Mouse (Mus musculus) B cell, adult 2 months (primary cell): ENCODE results near the gene Ddr2.
"Not testable (repeated sequence)": the region's sequence is repeated elsewhere in the genome, so short reads cannot be mapped to it uniquely, and the experiment has no call there.

ENCODE experiments used
- DNase-seq, 2 experiments: peaks; one replicate each; pipeline ENCODE4 v3.0.0; 2022

Gene Ddr2

DNA sequence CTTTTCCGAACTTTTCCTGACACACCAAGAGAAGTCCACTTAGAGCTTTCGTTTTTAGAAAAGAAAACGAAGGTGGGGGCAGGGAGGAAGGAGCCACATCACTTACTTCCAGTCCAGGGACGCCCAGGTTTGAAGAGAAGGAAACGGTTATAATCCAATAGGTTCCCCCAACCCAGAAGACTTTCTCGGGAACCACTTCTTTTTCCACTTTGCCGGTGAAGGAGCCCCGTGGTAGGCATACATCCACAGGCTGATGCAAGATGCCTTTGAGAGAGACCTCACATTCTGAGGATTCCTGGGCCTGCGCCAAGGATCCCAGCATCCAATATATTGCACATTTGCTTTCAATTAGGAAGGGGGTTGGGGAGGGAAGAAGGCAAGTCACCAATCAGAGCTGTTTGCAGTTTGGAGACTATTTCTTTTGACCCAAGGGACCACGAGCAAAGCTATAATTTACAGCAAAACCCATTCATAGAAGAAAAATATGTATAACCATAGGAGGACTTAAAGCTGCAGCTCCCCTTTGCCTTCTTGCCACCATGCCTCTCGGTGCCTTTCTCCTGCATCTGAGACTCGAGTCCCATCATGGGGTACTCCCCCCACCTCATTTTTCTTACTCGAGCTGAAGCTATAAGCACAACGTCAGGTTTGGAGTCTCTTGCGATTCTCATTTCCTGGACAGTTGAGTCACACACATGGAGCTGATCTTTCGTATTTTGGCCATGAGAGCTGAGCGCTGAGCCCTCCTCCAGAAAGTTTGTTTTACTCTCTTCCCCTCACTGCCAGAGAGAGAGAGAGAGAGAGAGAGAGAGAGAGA lies at the start of gene Ddr2:
Gene Ddr2, minus strand, starts transcription at position 247 of the 817 bp plus-strand sequence.
- no peak for DNase-seq

DNA sequence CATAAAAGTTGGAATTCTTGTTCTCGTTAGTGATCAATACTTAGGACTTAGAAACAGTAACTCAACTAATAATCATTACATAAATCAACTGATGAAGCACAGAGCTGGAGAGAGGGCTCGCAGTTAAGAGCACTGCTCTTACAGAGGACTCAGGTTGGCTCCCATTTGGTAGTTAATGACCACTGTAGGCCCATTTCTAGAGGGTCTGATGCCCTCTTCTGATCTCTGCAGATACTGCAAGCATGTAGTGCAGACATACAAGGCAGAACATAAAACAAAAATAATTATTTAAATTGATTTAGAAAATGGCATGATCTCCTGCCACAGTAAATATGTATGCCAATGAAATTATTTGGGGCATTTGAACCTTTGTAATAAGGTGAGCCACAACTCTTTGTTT lies 49.1 kb upstream of the Ddr2 start:
- no peak for DNase-seq

DNA sequence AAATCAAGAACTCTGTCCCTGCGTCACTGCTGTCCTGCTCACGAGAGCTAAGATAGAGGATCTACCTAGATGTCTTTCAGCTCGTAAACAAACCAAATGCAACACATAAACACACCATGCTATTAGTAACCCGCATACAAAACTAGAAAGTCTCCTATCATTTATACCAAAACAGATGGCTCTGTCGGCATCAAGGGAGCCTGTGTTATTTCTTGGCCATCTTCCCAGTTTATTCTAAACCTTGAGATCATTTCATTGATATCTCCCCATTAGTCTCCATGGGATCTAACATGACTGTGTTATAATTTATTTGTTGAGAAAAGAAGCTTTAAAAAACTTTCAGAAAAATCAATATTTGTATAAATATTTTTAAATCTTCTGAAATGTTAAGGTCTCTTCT lies 45.2 kb upstream of the Ddr2 start:
- DNase-seq: no peak

DNA sequence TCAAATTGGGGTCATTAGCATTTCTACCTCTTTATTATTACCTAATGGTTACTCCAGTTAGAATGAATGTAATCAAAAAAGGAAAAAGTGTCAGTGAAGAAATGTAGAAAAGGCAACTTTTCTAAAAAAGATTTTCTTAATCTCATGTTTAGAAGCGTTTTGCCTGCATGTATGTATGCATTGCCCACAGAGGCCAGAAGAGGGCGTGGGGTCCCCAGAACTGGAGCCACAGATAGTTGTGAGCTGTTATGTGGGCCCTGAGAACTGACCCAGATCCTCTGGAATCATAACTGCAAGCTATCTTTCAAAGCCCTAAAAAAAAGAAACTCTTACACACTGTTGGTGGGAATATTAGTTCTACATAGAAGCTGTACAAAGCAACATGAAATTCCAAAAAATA lies 44.7 kb upstream of the Ddr2 start:
- DNase-seq: no peak

DNA sequence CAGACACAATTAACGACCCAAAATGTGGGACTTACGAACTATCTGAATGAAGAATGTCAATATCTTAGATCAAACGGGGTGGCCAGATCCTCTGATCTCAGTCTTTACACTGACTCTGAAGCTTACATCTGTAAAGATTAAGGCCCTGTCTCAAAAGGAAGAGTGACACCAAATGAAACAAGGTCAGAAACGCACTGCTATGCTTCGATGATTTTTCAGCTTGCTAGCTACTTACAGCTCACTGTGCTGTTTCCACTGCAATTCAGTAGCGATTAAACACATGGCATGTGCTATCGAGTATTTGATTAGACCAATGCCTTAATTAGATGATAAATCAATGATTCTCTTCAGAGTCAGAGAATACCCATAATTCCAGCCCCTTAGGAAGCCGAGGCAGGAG lies 43.4 kb upstream of the Ddr2 start:
- no peak for DNase-seq

DNA sequence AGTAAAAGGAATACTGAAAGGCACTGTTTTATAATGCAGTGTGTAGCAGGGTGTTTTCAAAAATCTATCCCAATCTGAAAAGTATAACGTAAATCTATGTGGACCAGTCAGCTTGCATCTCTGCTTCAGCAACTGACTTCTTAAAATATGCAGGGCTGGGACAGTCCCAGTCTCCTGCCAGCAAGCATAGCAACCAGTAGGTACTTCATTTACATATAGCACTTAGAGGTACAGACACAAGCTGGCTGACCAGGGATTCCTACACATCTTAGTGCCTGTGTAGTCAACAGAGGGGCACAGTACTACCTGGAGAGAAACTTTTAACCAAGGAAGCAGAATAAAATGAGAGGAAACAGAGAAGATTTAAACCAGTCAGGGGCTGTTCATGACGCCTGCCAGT lies 42.0 kb upstream of the Ddr2 start:
- DNase-seq: peak; percentile 38 to 43

DNA sequence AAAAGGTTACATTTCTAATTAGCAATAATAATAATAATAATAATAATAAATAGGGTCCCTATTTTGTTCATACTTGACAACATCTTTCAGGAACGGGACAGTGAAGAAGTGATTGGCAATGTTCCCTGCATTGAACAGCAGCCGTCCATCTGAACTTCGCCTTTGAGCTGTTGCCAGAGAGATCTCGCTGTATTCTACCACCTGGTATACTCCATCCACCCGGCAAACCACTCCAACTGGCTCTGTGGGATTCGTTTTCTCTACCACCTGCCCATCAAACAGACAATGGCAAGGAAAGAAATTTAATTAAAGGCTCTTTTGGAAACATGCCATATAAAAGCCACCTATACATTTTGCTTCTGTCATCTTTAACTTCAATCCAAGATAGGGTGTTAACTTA lies 40.3 kb upstream of the Ddr2 start:
- no peak for DNase-seq

DNA sequence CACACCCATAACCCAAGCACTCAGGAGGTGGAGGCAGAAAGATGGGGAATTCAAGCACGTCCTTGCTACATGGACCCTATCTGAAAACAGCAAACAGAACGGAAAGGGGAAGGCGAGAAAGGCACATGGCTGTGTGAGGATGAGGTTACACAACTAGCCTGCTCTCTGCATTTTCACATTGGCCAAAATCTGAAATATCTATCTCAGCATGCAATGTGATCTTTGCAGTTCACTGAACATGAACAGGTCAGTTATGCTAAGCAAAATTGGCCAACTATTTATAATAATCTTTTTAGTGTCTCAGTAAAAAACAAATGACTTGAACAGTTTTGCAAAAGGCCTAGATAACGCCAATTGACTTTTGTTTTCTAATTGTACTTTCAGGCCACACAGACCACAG lies 39.2 kb upstream of the Ddr2 start:
- no peak for DNase-seq

DNA sequence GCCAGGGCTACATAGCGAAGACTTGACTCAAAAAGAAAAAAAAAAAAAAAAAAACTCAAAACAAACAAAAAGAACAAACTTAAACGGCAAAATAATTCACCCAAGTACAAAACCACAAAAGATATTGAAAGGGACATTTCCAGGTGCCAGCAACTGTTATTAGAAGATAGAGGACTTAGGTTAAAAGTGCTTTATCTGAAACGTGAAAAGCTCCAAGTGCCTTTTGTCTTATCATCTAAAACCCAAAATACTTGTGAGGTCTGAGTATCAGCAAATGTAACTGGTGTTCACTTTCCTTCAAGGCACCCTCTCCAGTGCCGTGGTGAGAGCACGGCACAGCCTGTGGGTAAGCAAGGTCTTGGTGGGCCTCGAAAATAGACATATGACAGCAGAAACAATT lies 38.0 kb upstream of the Ddr2 start:
- DNase-seq: no peak

DNA sequence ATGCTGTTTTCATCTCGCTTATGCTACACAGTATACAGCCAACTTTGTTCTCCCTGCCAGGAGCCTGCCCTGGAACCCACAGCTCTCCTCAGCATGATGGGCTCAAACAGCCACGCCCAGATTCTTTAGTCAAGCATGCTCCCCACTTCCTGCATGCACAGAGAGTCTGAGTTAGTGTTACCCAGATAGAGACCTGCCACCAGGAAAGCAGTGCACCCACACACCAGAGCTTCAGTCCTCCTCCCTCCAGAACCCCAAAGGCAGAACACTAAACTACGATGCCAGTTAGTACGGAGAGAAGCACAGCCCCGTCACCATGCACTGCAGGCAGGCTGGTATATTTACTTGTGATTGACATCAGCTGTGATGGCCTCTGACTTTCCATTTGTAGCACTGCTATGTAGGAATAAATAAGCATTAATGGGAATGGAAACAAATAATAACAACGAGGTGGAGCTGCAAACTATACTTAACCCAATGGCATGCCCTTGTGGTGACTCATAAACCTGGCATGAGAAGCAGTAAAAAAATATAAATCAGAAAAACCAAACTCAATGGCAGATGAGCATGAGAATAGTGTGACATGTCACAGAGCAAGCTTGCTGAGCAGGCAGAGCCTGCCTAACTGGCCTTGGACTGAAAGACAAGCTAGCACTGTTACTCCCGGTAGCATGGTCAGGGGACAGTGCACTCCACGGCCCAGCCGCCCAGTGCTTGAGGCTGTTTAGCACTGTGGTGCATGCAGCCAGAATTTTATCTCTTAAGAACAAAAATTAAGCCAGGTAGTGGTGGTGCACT lies 37.3 kb upstream of the Ddr2 start:
- DNase-seq: peak; percentile 62

DNA sequence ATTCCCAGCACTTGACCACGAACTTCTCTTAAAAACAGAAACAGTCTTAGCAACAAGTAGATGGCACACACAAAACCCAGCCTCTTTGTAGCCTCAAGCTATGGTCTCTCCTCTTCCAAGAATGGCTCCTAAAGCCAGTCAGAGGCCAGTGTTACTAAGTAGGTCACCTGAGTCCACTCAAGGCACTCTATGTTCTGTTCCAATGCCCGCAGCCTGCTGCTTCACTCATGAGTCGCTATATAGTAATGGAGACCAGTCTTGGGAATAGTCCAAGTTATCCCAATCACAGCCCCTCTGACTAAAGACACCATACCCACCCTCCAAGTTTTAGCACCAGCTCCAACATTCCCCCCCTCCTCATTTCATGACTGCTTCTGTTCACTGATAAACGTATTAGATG lies 35.0 kb upstream of the Ddr2 start:
- DNase-seq: no peak

DNA sequence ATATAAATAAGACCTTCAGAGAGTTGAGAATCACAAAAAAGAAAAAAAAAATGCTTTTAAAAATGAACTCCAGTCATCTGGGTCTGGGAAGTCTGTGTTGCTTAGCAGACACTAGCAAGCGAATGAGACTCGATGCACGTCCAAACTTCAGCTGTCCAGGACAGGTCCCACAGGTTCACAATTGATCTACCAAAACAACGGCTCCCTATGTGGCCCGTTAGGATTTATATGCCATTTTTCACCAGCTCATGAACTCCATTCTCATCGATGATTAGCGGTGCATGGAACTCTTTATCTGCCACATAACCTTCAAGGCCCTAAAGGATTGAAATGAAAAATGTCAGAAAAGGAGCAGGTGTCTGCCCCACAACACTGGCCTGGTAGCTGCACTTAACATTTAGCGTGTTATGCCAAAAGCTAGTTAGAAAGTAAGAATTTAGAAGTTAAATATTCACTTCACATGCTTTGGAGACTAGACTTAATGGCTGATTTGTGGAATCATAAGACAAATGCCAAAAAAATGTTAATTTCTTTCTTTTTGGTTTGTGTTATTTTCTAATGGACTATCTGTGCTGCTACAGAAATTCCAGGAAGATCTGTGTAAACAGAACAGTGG lies 31.8 kb upstream of the Ddr2 start:
- DNase-seq: no peak

DNA sequence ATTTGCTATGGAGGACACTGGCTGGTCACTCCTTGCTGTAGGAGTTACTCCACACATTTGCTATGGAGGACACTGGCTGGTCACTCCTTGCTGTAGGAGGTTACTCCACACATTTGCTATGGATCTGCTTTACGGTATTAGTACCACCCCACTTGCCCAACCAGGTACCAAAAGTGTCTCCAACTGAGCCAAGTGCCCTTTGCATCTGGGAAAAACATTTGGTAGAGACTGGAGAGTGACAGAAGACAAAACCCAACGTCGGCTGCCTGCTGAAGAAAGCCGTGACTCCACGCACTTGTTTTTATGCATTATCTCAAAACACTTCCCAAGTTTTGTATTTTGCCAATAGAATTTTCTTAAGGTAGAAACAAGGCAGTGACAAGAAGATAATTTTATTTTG lies 31.1 kb upstream of the Ddr2 start:
- no peak for DNase-seq

DNA sequence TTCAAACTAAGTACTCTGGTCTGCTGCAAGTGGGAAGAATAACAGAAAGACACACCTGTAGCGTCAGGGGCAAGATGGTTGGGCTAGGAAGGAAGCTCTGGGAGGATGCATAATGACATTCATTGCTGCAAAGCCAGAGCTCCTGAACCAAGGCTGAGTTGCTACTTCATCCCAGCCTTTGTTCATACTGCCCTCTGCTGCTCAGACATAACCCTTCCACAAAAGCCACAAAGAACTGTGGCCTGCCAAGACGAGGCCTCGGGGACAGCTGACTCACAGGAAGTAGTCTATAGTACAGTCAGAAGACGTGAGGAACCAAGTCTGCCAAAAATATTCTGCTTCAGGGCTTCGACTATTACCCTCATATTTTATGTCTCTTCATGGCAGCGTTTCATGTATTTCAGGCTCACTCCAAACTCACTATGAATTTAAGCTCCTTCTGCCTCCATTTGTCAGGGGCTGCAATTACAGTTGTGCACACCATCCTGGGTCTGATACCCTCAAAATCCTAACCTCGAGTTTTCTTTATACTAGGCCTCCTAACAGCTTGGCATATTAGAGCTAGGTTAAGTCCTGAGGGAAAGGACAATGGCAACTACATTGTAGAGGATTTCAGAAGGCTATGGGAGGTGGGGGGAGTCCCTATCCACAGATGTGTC lies 25.9 kb upstream of the Ddr2 start:
- peak; percentile 61 to 64 for DNase-seq

DNA sequence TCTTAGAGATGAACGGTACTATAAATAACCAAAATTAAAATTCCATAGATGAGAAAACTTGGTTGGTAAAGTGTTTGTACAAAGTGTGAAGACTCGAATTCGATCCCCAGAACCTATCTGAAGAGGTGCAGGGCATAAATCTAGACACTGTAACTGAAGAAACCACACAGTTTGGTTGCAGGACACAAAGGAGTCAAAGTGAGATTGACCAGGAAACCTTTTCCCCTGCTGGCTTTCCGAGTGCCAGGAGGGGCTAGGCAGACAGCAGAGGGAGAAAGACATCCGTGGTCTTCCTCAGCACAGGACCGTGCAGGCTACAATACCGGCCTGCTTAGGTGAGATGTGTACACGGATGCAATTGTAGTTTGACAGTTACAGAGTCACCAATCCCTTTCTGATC lies 23.7 kb upstream of the Ddr2 start:
- DNase-seq: no peak

DNA sequence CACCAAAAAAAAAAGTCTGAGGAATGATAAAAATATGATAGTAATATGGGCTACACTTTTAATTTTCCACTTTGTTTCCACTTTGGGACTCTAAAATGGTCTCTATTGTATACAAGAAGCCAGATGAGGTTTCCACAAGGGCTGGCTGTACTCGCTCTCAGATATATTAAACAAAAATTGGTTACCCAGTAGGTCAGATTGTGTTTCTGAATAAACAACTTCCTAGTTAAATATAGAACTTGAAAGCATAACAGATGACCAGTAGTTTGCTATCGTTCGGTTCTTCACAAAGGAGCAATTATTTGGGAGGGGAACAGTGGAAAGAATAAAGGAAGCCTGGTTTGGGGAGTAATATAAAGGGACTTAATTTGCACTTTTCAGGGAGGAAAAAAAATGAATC lies 20.4 kb upstream of the Ddr2 start:
- DNase-seq: no peak

DNA sequence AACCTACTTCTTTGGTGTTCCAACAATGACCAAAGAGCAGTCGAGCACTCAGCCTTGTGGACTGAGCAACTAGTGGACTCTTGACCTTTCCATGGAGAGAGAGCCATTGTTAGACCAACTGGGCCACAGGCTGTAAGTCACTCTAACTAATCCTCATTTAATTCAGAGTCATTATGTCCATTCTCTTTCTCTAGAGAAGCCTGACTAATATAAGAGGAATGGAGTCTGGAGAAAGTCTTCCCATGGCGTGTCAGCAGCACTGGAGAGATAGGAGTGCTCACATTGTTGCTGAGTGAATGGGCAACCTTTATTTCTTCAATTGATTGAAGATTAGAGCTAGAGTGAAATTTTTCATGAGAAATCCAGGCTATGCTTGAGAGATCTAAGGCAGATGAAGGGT lies 14.1 kb upstream of the Ddr2 start:
- DNase-seq: no peak

DNA sequence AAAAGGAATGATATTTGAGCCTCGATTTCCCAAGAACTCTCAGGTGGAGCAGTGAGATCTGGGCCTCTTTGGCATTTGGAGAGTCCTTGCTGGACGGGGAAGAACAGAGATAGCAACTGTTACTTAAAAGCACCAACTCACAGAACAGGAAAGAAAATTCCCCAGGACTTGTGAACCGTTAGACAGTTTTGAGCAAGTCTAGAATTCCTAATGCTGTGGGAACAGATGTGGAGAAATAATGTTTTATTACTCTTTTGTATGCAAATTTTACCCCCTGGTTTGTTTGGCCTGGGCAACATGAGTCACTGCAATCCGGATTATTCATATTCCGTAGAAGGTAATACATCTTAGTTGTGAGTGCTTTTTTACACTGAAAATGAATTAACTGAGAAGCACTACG lies 3.1 kb upstream of the Ddr2 start:
- DNase-seq: no peak

DNA sequence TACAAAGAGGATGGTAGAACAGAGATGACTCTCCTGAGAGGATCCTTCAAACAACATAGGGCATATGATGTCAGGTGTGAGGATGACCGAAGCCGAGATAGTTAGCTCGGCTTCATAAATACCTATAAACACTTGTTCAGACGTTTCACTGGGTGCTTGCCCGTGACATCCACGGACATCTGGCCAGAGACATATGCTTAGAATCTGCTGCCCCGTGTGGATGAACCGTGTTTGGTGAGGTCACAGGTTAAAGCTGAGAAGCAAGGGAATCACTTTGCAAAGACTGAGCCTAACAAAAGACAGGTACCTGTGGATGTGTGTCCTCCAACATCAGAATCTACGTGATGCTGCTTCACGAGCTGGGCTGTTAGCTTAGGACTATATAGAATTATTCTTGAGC lies 1.7 kb upstream of the Ddr2 start:
- DNase-seq: no peak

DNA sequence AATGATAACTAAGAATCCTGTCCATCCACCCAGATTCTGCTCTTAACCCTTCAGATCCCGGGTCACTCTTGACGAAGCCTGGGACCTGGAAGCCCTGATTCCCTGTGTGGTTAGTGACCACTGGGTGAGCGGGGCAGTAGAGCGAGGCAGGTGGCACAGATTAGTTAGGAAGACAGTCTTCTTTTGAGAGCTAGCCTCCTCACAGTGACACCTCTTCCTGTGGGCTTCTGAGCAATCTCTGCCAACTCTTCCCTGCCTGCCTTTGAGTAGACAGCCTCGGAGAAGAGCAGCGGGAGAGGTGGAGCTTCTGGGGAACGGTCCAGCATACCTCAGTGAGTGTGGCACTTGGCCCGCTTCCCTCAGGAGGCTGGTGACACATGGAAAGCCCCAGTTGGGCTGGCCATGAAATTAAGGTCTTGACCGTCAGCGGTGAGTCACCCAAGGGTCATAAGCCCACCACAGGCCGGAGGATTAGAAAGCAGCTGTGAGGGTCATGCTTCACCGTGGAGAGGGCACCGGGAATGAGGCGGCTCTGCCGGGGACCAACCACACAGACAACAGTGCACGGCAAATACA lies 1.2 kb upstream of the Ddr2 start:
- DNase-seq: no peak

DNA sequence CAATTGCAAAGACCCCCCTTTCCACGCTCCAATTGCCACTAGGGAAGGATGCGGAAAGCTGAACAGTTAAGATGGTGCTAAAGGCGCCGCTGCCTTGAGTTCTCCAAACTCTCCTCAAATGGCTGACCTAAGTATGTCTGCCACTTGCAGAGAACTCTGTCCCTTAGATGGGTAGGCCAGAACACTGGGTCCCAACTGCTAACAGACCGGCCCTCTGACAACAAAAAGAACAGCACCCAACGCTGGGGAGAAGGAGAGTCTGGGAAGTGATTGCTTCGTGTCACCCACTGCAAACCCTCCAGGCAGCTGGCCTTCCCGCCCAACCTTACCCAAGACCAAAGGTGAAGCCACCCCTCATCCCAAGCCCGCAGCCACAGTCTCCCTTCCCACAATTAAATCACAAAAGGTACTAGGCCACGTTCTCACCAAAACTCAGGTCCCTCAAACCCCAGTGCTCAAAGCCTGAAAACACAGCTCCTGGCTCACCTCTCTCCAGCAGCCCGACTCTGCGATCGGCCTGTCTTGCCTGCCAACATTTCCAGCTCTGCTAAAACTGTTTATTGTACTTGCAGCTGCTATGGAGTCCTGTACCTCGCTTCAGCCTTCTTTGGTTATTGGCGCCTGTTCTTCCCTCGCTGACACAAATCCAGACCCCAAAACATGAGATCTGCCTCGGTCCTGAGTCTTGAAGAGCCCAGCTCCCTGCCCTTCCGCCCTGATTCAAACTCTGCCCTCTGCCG lies 616 bp downstream of the Ddr2 start:
- no peak for DNase-seq

DNA sequence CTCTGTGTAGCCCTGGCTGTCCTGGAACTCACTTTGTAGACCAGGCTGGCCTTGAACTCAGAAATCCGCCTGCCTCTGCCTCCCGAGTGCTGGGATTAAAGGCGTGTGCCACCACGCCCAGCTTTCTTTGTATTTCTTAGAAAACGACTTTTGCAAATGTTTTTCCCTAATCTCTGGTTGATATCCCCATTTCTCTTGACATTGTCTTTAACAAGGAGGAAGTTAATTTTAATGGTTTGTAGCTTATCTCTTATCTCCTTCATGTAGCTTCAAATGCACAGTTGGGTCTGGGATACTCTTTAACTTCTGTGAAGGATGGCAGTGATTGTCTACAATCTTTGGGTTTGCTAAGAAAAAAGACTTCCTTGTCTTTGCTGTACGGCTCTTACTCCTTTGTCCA lies 7.7 kb downstream of the Ddr2 start:
- DNase-seq: not testable (repeated sequence)
